Mouse (Mus musculus): ENCODE measurements around the gene Mmp28.

DNA sequence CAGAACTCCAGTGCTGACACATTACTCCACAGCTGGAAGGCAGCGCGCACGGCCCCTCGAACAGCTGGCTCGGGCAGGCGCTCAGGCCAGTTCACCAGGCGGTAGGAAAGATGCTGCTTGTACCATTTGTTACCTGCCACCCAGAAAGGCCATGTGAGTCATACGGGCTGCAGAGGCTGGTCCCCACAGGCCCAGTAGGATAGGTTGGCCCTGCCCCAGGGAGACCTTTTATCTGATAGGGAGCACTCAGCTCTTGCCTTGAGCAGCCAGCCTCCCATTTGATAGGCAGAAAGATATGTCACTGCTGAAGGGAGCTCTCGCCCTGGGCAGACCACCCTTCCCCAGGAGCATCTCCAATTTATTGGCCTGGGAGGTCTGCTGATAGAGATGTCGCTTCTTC lies 15.3 kb downstream of the Mmp28 start:
- TF ChIP-seq POLR2A (IDR thresholded peaks at IDR 0.05; ENCODE audit: insufficient read depth, low read length) (no peak), CTCF (IDR thresholded peaks at IDR 0.05; ENCODE audit: low read depth, low read length) (no peak)

Data from ES-Bruce4 (cell line).